Mouse (Mus musculus) right cerebral cortex, postnatal 25 days (tissue): ENCODE results near the gene Cwc25.
"Not testable (repeated sequence)": the region's sequence is repeated elsewhere in the genome, so short reads cannot be mapped to it uniquely, and the experiment has no call there.

Experiments used
- DNase-seq: peaks from one replicate; pipeline ENCODE4 v3.0.0; 2022

Cwc25 gene

DNA sequence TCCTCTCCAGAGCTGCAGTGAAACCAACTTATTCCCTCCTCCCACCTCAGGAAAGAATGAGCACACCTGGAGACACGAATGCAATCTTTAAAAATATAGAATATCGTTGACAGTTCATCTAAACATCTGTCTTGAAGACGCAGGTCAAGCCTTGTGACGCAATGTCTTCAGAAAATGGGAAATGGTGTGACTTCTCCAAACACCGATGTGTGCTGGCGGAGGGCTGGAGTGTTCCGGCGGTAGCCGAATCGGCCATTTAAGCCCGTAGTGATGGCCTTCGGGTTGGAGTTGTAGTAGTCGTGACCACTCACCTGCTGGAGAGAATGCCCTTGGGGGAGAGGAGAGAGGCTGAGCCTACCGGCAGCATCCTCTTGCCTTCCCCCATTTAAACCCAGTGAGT, 5.1 kb upstream of the Cwc25 start:
- no peak for DNase-seq

DNA sequence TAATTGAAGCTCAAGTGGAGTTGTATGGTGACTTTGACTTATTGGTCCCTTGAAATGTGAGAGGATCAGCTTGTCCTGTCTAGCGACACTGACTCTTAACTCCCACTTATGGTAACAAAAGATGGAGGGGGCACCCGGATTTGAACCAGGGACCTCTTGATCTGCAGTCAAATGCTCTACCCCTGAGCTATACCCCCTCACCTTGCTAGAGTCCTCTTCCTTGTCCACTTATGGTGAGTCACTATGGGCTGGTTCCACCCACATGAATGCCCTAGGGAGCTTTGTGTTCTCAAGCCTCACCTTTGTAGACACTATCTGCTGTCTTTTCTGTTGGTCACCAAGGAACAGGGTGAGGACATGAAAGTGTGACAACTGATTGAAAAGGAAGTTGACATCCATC, 3.3 kb upstream of the Cwc25 start:
- no peak for DNase-seq

DNA sequence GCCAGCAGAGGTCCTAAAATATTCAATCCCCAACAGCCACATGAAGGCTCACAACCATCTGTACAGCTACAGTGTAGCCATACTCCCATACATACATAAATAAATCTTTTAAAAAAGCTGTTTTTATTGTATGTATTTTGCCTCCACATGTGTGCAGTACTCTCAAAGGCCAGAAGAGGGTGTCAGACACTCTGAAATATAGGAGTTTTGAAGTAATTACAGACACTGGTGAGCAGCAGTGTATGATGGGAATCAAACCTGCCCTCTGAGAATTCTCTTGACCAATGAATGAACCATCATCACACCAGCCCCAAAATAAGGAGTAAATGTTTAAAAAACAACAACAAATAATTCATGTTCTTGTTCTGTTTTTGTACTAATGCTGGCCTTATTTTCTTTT, 4.7 kb downstream of the Cwc25 start:
- no peak for DNase-seq

DNA sequence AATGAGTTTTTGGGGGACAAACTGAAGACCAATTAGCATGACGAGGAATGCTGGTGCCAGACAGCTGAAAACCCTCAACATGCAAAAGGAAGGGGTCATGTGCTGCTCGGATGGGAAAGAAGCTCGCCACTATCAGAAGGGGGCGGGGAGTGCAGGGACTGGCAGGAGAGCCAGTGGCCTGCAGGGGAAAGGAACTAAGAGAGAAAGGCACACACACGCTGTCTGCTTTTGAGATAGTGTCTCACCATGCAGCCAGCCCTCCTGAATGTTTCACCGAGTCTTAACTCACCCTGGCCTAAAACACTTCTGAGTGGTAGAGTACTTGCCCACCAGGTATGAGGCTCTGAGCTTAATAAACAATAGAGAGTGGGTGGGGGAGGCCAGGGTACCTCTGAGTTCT, 7.4 kb downstream of the Cwc25 start:
- no peak for DNase-seq

DNA sequence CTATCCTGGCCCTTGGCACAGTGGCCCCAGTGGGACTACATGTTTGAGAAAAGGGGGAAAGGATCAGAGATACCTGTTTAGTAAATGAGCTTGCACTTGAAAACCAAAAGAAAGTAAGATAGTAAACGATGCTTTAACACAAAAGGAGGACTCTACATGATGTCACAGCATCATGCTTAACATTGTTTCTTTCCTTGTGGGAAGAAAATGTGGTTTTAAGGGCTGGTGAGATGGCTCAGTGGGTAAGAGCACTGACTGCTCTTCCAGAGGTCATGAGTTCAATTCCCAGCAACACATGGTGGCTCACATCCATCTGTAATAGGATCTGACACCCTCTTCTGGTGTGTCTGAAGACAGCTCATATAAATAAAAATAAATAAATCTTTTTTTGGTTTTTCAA, 8.2 kb downstream of the Cwc25 start:
- no peak for DNase-seq

DNA sequence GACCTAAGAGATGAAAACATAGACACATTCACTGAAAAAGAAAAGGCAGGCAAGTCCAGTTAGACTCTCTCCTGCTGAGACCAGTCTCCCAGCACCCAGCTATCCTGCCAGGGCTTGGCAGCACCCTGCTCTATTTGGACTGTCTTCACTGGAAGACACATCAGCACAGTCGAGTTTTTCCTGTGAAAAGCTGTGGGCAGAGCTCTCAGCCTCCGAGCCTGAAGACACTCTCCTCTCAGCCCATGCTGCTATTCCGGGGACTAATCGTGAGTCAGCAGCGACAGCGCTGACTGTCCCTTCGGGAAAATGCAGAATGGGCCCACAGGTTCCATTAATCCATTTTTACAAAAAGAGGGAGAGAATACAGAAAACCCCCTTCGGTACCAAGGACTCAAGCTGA, 13.1 kb downstream of the Cwc25 start:
- peak; percentile 43 for DNase-seq

DNA sequence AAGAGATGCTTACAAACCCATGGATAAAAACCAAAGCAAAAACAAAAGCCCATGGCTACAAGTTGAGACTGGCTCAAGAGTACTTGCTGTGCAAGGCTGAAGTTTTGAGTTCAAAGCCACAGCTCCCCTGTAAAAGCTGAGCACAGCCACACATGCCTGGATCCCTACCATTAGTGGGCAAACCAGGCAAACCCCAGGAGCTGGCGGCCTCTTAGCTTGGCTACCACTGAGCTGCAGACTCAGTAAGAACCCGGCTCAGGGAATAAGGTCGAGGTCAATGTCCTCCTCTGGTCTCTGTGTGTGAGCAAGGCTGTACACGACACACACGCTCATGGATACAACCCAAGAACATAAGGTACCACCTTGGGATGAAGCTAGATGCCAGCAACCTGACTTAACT, 17.9 kb downstream of the Cwc25 start:
- no peak for DNase-seq

DNA sequence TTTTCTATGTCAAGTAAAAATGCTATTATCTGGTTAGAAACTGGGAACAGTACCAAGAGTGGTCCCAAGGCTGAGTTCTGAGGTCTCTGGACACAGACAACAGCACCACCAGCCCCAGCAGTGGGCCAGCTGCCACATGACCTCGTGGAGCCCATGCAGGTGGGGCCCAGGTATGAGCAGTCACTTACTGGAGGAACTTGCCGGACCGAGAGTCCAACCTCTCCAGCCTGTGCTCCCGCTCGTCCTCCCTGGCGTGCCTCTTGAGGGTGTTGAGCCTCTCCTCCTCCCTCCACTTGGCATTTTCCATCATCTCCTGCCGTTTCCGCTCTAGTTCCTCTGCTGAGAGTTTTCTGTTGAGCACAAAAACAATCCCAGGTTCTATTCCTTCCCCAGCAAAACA, 18.6 kb downstream of the Cwc25 start:
- DNase-seq = no peak

DNA sequence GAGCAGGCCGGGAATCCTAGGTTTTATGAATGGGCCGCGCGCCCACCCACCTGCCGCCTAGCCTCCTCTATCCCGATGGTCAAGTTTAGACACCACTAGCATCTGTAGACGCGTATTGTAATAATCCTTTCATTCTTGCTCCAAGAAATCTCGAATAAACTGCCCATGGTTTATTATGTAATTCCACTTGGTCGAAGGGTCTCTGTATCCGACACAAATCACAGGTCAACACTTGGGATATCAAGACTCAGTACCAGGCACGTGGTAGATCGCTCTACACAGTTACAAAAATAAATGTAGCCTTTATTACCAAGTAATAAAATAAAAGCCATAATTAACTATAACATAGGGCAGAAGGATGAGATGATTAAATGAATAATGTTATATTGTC, 21.0 kb downstream of the Cwc25 start:
- DNase-seq = no peak

DNA sequence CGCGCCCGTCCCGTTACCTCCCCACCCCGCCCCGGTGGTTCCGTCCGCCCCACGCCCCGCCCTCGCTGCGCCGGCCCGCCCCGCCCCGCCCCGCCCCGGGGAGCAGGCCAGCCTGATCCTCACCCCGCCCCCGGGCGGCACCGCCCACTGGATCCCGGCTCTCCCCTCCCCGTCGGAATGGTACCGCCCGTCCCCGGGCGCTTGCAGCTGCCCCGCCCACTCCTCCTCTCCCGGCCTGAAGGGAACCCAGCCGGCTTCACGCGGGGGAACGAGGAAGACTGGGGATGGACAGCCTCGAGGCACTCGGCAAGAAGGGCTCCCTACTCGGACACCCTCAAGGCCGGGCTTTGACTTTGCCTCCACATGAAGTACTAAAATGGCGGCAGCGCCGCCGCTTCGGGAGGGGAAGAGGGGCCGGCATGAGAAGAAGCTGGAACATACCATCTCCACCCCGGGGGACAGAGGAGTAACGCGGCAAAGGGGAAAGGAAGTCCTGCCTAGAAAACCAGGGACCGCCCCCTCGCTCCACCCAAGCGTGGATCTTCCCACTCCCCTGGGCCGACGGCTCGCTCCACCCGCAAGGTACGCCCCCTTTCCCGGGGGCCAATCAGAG, 21.5 kb downstream of the Cwc25 start:
- peak; percentile 97 for DNase-seq

DNA sequence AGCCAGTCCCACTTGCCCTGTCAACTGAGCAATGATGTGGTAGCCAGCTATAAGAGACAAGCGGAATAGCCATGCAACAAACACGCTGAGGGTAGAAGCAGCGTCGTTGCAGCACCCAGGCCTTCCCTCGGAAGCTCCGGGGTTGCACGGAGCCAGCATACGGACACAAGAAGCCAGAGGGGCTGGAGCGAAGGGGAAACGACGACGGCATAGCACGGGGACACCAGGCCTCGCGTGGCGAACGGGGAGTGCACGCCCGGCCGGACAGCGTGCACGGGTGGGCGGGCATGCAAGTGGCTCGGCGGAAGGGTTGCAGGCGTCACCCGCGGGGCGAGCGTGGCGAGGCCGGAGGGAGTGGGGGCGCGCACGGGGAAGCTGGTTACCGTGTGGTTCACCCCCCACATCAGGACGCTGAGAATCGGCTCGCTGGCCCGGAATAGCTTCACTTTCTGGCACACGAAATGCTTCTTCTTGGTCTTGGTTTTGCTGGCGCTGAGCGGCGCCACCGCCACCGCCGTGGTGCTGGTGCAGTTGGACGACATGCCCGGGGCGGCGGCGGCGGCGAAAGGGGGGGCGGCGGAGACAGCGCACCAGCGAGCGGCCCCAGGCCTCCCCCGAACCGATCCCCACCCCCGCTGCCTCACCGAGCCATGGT, 22.2 kb downstream of the Cwc25 start, which contains the start of gene Pip4k2b:
TSS of gene Pip4k2b (minus strand) at position 642 of the 655 bp plus-strand sequence.
- DNase-seq = no peak

DNA sequence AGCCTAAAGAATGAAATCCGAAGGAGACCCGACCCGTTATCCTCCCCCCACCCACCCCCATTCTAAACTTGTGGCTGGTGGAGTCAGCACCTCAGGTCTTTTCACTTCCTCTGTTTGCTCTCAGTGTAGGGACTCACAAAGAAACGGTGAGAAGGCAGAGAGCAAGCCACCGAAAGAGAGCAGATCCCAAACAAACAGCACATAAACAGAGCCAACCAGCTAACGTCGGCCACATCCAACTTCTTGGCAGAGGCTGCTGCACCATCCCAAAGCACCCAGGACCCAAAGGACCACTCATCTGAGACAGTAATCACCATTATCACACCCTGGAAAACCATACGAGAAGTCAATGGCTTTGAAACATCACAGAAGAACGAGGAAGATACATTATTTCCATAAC, 22.9 kb downstream of the Cwc25 start:
- no peak for DNase-seq

DNA sequence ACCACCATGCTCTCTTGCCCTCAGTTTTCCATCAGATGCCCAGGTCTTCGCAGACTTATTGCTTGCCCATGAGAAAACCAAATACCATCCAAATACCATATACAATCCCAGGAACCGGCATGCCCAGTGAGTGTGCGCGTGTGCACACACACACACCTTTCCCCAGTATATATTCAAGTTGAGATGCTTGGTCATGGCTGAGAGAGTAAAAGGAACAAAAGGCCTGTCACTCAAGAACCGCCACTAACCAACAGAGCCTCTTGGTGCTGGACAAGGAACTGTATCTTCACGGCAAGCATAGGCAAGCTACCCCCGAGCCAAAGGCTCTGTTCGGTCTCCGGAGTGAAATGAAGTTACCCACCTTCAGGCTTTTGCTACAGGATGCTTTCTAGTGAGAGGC, 23.8 kb downstream of the Cwc25 start:
- DNase-seq = no peak

DNA sequence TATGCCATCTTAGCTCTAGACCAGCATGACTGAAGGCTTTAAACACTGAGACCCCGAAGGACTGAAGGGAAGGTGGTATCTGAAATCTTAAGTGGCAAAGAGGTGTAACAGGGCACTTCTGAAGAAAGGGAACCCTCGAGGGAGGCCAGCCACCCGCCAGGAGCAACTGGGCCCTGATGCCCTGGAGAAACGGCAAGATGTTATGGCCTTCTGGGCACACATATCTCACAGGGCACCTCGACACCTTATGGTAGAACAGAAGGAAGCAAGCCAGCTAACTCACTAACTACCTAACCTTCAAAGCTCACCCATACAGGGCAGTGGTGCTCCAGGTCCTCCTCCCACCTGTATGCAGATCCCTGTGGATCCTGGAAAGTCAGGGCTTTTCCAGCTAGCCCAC, 24.2 kb downstream of the Cwc25 start:
- no peak for DNase-seq

DNA sequence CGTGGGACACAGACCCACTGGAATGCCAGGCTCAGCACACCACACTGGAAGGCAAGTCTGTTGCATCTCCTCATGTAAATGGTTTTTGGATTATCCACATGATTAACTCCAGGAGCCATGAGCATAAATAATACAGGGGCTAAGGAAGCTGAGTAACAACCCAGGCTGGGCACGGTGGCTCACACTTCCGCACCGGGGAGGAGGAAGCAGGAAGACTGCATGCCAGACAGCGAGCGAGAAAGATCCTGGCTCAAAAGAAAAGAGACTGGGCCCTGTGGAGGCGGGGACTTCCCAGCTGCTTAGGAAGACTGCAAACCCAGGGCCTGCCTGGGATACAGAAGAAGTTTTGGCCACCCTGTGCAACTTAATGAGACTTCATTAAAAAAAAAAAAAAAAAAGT, 26.2 kb downstream of the Cwc25 start:
- DNase-seq = peak; percentile 45

DNA sequence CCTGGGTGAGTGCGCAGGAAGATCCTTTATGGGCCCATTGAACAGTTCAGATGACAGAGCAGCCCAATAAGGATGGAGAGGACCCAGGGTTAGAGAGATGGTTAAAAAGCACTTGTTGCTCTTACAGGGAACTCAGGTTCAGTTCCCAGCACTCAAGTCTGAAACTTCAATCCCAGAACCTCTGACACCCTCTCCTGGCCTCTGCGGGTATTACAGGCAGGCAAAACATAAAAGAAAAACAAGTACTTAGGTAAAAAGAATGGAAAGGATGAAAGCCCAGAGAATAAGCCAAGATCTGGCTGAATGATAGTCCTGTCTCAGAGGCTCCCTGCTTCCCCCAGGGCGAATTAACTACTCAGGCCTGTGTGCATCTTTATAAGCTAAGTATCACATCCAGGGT, 27.2 kb downstream of the Cwc25 start:
- DNase-seq = no peak

DNA sequence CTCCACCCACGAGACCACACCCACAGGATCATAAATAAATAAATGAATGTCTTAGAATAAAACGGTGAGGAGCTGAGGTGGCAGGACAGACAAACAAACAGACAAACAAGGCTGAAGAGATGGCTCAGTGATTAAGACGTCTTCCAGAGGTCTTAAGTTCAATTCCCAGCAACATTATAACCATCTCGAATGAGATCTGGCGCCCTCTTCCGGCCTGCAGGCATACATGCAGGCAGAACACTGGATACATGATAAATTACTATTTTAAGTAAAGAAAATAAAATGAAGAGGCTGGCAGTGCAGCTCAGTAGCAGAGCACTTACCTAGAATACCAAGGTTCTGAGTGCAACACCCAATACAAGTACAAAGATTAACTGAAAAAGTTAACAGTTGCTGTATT, 27.7 kb downstream of the Cwc25 start:
- DNase-seq = no peak

DNA sequence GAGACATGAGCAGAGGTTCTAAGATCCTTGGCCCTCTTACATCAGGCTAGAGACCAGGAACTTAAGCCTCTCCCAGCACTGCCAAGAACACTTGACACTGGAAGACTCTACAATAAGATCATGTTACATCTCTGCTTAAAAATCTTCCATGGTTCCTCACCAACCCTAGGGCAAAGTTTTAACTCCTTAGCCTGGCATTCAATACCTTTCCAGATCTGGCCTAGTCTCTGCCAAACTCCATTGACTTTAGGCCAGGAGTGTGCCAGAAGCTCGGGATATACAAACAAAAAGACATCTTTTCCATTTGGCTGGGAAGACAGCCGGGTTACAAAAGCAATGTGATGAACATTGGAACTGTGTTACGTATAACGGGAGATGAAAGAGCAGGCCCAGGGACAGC, 28.8 kb downstream of the Cwc25 start:
- no peak for DNase-seq

DNA sequence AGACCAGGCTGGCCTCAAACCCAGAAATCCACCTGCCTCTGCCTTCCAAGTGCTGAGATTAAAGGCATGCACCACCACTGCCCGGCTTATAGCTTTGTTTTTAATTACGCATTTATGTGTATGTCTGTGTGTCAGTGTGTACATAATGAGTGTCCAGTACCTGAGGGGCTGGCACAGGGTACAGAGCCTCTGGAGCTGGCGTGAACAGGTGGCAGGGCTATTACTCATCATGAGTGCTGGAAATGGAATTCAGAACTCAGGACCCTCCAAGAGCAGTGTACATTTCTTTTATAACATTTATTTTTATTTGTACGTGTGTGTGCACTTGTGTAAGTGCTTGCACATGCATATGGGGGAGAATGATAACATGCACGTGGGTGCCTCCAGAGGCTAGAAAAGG, 29.7 kb downstream of the Cwc25 start:
- no peak for DNase-seq

DNA sequence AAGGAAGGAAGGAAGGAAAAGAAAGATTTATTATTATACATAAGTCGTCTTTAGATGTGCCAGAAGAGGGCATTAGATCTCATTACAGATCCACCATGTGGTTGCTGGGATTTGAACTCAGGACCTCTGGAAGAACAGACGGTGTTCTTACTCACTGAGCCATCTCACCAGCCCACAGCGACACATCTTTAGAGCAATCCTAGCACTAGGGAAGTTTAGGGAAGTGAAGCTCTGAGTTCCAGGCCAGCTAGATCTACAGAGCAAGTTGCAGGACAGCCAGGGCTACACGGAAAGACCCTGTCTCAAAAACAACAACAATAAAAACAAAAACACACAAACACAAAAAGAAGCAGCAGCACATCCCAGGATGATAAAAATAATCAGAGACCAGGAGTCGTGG, 31.5 kb downstream of the Cwc25 start:
- DNase-seq = not testable (repeated sequence)

DNA sequence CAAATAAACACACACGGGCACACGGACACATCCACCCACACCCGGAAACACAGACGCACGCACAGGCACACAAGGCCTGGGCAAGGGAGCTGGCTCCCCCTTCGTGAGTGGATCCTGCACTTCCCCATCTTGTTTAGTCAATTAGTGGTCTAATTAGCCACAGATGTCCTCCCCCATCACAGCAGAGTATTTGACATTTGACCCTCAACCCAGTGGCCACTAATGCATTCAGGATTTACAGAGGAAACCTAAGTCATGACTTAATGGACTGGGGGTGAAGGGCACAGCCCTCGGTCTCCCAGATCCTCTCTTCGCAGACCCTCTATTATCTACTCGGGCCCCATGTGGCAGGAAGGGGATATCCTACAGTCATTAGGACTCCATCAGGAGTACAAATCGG, 32.7 kb downstream of the Cwc25 start:
- DNase-seq = no peak

DNA sequence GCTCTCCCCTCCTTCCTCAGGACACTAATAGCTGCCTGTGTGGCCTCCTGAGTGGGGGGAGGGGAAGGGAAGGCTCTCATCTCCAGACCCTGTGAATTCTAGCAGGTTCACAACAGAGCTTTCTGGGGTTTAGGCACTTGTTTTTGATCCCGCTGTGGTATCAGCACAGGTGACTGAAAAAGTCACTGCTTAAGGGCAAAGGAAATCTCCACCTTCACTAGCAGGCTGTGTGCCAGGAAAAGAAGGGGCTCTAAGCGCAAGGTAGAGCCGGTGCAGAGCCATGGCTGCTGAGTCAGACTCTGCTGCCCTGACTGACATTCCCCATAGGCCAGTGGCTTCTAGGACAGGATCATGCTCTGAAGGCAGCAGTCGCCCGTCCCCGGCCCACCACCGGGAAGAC, 37.6 kb downstream of the Cwc25 start:
- no peak for DNase-seq

DNA sequence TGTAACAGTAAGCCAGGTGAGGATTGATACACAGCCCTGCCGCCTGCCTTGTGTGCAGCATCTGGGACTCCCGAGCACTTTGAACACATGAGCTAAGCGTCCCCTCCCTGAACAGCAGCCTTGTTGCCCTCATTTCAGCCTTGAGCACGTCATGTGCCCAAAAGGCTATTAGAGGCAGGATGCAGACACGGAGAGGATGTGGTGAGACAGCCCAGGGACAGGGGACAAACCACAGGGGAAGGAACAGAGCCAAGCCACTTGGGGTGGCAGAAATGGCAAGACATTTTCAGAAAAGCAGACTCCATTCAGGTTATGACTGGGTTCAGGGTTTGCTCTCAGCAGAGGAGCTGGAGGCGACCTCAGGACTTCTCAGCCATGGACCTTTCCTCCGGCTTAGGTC, 38.0 kb downstream of the Cwc25 start:
- no peak for DNase-seq

DNA sequence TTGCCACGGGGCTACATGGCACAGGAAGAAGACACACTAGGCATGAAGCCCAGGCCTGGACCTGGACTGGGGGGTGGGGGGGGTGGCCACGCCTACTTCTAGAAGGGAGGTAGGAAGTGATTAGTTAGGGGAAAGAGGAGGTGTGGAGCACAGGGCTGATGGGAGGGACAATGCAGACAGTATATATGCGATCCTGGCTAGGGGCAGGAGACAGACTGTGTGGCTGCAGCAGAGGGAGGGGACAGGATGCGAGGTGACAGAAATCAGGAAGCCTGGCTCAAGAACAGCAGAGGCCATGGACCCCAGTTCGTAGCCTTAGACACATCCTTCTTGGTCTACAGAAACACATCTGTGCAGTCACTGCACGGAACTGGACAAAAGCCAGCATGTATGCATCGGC, 42.6 kb downstream of the Cwc25 start:
- no peak for DNase-seq

DNA sequence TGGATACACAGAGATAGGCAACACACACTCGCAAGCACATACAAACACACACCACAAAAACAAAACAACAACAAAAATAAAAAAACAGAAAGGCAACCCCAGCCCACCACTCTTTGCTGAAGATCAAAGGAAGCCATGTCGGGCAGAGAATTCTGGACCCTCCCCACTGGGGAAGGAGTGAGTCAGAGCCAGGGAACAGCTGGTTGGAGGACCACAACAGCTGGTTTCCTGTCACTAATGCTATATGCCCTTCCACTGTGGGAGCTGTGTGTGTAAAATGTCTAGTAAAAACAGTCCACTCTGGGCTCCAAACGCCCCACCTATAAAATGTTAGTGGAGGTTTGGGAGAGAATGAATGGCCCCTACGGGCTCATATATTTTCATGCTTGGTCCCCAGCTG, 45.0 kb downstream of the Cwc25 start:
- no peak for DNase-seq
